Mouse (Mus musculus): Measurements from ENCODE around the gene Hint2.

Hint2 gene

GRCm38 (mm10) chr4:43655656-43656338 is 469 bp downstream of the Hint2 start:
- in situ Hi-C loops (cut with MboI, MseI): no loop called here

- in situ Hi-C loops (cut with MboI, MseI): no loop called here
These were observed 2.9 kb downstream of the Hint2 start, which contains the start of gene Spag8 for GRCm38 (mm10) chr4:43653161-43654015. Spag8 (minus strand) TSS chr4:43653594.

- in situ Hi-C loops (cut with MboI, MseI): no loop called here
These were observed 3.5 kb downstream of the Hint2 start for GRCm38 (mm10) chr4:43652726-43653125.

GRCm38 (mm10) chr4:43649783-43650182 is 6.5 kb downstream of the Hint2 start:
- in situ Hi-C loops (cut with MboI, MseI): no loop called here

GRCm38 (mm10) chr4:43640491-43640890 is 15.8 kb downstream of the Hint2 start:
- in situ Hi-C loops (cut with MboI, MseI): no loop called here

GRCm38 (mm10) chr4:43640076-43640475 is 16.2 kb downstream of the Hint2 start:
- in situ Hi-C loops (cut with MboI, MseI): no loop called here

GRCm38 (mm10) chr4:43636751-43637150 is 19.5 kb downstream of the Hint2 start:
- in situ Hi-C loops (cut with MboI, MseI): no loop called here

GRCm38 (mm10) chr4:43634621-43635374 is 21.5 kb downstream of the Hint2 start:
- in situ Hi-C loops (cut with MboI, MseI): loop anchor here (5.0 kb wide), 1 partner anchor 83 kb away; no protein-coding TSS in a partner anchor

GRCm38 (mm10) chr4:43633736-43634135 is 22.5 kb downstream of the Hint2 start:
- in situ Hi-C loops (cut with MboI, MseI): loop anchor here (5.0 kb wide), 1 partner anchor 84 kb away; no protein-coding TSS in a partner anchor

GRCm38 (mm10) chr4:43633296-43633695 is 23.0 kb downstream of the Hint2 start:
- in situ Hi-C loops (cut with MboI, MseI): loop anchor here (5.0 kb wide), 1 partner anchor 84 kb away; no protein-coding TSS in a partner anchor

- in situ Hi-C loops (cut with MboI, MseI): loop anchor here (5.0 kb wide), 1 partner anchor 85 kb away; no protein-coding TSS in a partner anchor
These were observed 24.0 kb downstream of the Hint2 start for GRCm38 (mm10) chr4:43631956-43632920.

- in situ Hi-C loops (cut with MboI, MseI): loop anchor here (5.0 kb wide), 1 partner anchor 86 kb away; no protein-coding TSS in a partner anchor
These were observed 25.0 kb downstream of the Hint2 start, which contains the start of gene Npr2 for GRCm38 (mm10) chr4:43631046-43631955. Npr2 (plus strand) TSS chr4:43631935.

GRCm38 (mm10) chr4:43630671-43631045 is 25.6 kb downstream of the Hint2 start:
- in situ Hi-C loops (cut with MboI, MseI): loop anchor here (5.0 kb wide), 1 partner anchor 87 kb away; no protein-coding TSS in a partner anchor

GRCm38 (mm10) chr4:43630030-43630581 is 26.2 kb downstream of the Hint2 start:
- in situ Hi-C loops (cut with MboI, MseI): loop anchor here (5.0 kb wide), 1 partner anchor 87 kb away; no protein-coding TSS in a partner anchor

GRCm38 (mm10) chr4:43629106-43629817 is 27.0 kb downstream of the Hint2 start:
- in situ Hi-C loops (cut with MboI, MseI): no loop called here

GRCm38 (mm10) chr4:43620146-43620778 is 36.0 kb downstream of the Hint2 start:
- in situ Hi-C loops (cut with MboI, MseI): no loop called here

- in situ Hi-C loops (cut with MboI, MseI): no loop called here
These were observed 43.1 kb downstream of the Hint2 start for GRCm38 (mm10) chr4:43613060-43613730.

Measured in T-helper 1 cell (primary cell).